Mouse (Mus musculus): ENCODE results near the gene Btbd19. TPM values are rescaled to one million over a fixed set of nuclear protein-coding genes. Genes with fewer than 3 reads are reported as not detected.

Gene Btbd19
- total and polyA plus RNA-seq, 2 experiments from 2014 or later, result 5.4 to 7.8 TPM

GRCm38 (mm10) chr4:117155020-117155791 lies 29.7 kb upstream of the Btbd19 start:
- ATAC-seq, result peak; percentile 27
- TF ChIP-seq CTCF (IDR thresholded peaks at IDR 0.05; ENCODE audit: low read depth), result no peak
- Histone ChIP-seq H3K9ac (replicated peaks; ENCODE audit: low read length) (peak overlapping the region; percentile 96), H3K9me3 (ENCODE audit: low read length) (no peaks in the 10 kb centered on the region), H3K4me1 (ENCODE audit: insufficient read depth, low read length) (no peaks in the 10 kb centered on the region), H3K27me3 (ENCODE audit: insufficient read depth, low read length) (no peaks in the 10 kb centered on the region), H3K27ac (peak overlapping the region; percentile 96), H3K4me3 (ENCODE audit: low read length) (peak overlapping the region; percentile 97), H3K36me3 (ENCODE audit: insufficient read depth, low read length) (peaks cover 20% of the 10 kb centered on the region; the same call in 1 of the 2 replicates), H3K4me2 (ENCODE audit: low read depth, low read length) (peak overlapping the region; percentile 97)
- 2% methylated on average over 44 of the region's 44 CpGs for WGBS
- no peak for DNase-seq (ENCODE audit: low spot score)

- no peaks in the 10 kb centered on the region for H3K4me1 ChIP-seq (ENCODE audit: insufficient read depth, low read length)
- no peaks in the 10 kb centered on the region for H3K27me3 ChIP-seq (ENCODE audit: insufficient read depth, low read length)
- no peak for TF ChIP-seq CTCF (IDR thresholded peaks at IDR 0.05; ENCODE audit: low read depth)
- H3K27ac ChIP-seq, result no peak overlapping the region
- H3K4me2 ChIP-seq (ENCODE audit: low read depth, low read length), result no peak overlapping the region
- H3K4me3 ChIP-seq (ENCODE audit: low read length), result no peak overlapping the region
- DNase-seq (ENCODE audit: low spot score) (no peak), ATAC-seq (no peak)
- H3K9me3 ChIP-seq (ENCODE audit: low read length), result no peaks in the 10 kb centered on the region
- WGBS, result 84% methylated on average over 5 of the region's 5 CpGs
- peaks cover 24% of the 10 kb centered on the region; the same call in 1 of the 2 replicates for H3K36me3 ChIP-seq (ENCODE audit: insufficient read depth, low read length)
- no peak overlapping the region for H3K9ac ChIP-seq (replicated peaks; ENCODE audit: low read length)
Observed at GRCm38 (mm10) chr4:117152714-117153113, 27.2 kb upstream of the Btbd19 start.

GRCm38 (mm10) chr4:117151416-117151815 lies 25.9 kb upstream of the Btbd19 start:
- Histone ChIP-seq H3K9ac (replicated peaks; ENCODE audit: low read length) (no peak overlapping the region), H3K27ac (no peak overlapping the region), H3K27me3 (ENCODE audit: insufficient read depth, low read length) (no peaks in the 10 kb centered on the region), H3K36me3 (ENCODE audit: insufficient read depth, low read length) (peaks cover 24% of the 10 kb centered on the region; the same call in 1 of the 2 replicates), H3K4me1 (ENCODE audit: insufficient read depth, low read length) (no peaks in the 10 kb centered on the region), H3K9me3 (ENCODE audit: low read length) (no peaks in the 10 kb centered on the region), H3K4me3 (ENCODE audit: low read length) (no peak overlapping the region), H3K4me2 (ENCODE audit: low read depth, low read length) (no peak overlapping the region)
- DNase-seq (ENCODE audit: low spot score) (no peak), ATAC-seq (no peak)
- WGBS, result 79% methylated on average over 1 of the region's 1 CpGs
- TF ChIP-seq CTCF (IDR thresholded peaks at IDR 0.05; ENCODE audit: low read depth), result no peak

GRCm38 (mm10) chr4:117150212-117150733 lies 24.7 kb upstream of the Btbd19 start:
- no peak overlapping the region for H3K4me2 ChIP-seq (ENCODE audit: low read depth, low read length)
- no peaks in the 10 kb centered on the region for H3K27me3 ChIP-seq (ENCODE audit: insufficient read depth, low read length)
- 90% methylated on average over 6 of the region's 6 CpGs for WGBS
- H3K9ac ChIP-seq (replicated peaks; ENCODE audit: low read length), result no peak overlapping the region
- no peak overlapping the region for H3K4me3 ChIP-seq (ENCODE audit: low read length)
- DNase-seq (ENCODE audit: low spot score), result no peak
- no peak for TF ChIP-seq CTCF (IDR thresholded peaks at IDR 0.05; ENCODE audit: low read depth)
- ATAC-seq, result no peak
- H3K4me1 ChIP-seq (ENCODE audit: insufficient read depth, low read length), result no peaks in the 10 kb centered on the region
- peaks cover 24% of the 10 kb centered on the region; the same call in 1 of the 2 replicates for H3K36me3 ChIP-seq (ENCODE audit: insufficient read depth, low read length)
- no peaks in the 10 kb centered on the region for H3K9me3 ChIP-seq (ENCODE audit: low read length)
- H3K27ac ChIP-seq, result no peak overlapping the region

GRCm38 (mm10) chr4:117149291-117150211 lies 24.0 kb upstream of the Btbd19 start:
- no peak overlapping the region for H3K27ac ChIP-seq
- ATAC-seq, result no peak
- no peak overlapping the region for H3K9ac ChIP-seq (replicated peaks; ENCODE audit: low read length)
- DNase-seq (ENCODE audit: low spot score), result no peak
- no peak for TF ChIP-seq CTCF (IDR thresholded peaks at IDR 0.05; ENCODE audit: low read depth)
- H3K4me1 ChIP-seq (ENCODE audit: insufficient read depth, low read length), result no peaks in the 10 kb centered on the region
- no peaks in the 10 kb centered on the region for H3K27me3 ChIP-seq (ENCODE audit: insufficient read depth, low read length)
- no peaks in the 10 kb centered on the region for H3K9me3 ChIP-seq (ENCODE audit: low read length)
- H3K4me2 ChIP-seq (ENCODE audit: low read depth, low read length), result no peak overlapping the region
- 79% methylated on average over 6 of the region's 6 CpGs for WGBS
- H3K4me3 ChIP-seq (ENCODE audit: low read length), result no peak overlapping the region
- peaks cover 24% of the 10 kb centered on the region; the same call in 1 of the 2 replicates for H3K36me3 ChIP-seq (ENCODE audit: insufficient read depth, low read length)

- H3K4me1 ChIP-seq (ENCODE audit: insufficient read depth, low read length), result no peaks in the 10 kb centered on the region
- H3K36me3 ChIP-seq (ENCODE audit: insufficient read depth, low read length), result peaks cover 20% of the 10 kb centered on the region; the same call in 1 of the 2 replicates
- no peak overlapping the region for H3K4me2 ChIP-seq (ENCODE audit: low read depth, low read length)
- no peak overlapping the region for H3K27ac ChIP-seq
- DNase-seq (ENCODE audit: low spot score) (no peak), ATAC-seq (no peak)
- no peaks in the 10 kb centered on the region for H3K27me3 ChIP-seq (ENCODE audit: insufficient read depth, low read length)
- no peaks in the 10 kb centered on the region for H3K9me3 ChIP-seq (ENCODE audit: low read length)
- 68% methylated on average over 24 of the region's 24 CpGs for WGBS
- no peak overlapping the region for H3K9ac ChIP-seq (replicated peaks; ENCODE audit: low read length)
- no peak overlapping the region for H3K4me3 ChIP-seq (ENCODE audit: low read length)
- no peak for TF ChIP-seq CTCF (IDR thresholded peaks at IDR 0.05; ENCODE audit: low read depth)
Observed at GRCm38 (mm10) chr4:117148815-117149214, 23.3 kb upstream of the Btbd19 start.

Data from hindbrain, postnatal 0 days (tissue).